Mouse (Mus musculus) erythroid progenitor cell, adult 5-6 weeks (primary cell): ENCODE data around the gene Dact3. TPM values are rescaled to one million over a fixed set of nuclear protein-coding genes. Genes with fewer than 3 reads are reported as not detected.
A peak's percentile ranks its signal among the peaks of the same experiment; 100 is the strongest.

ENCODE experiments used
- ATAC-seq: replicated peaks from 2 replicates; pipeline ENCODE4 v1.8.0; 2016; ENCODE audit warnings: moderate number of reproducible peaks, mild to moderate bottlenecking, moderate TSS enrichment, inconsistent platforms; ENCODE audit not compliant: poor library complexity, low FRiP score, severe bottlenecking
- total RNA-seq, 2 experiments: library from RNA; stranded (forward) in 1 of 2; stranded (reverse) in 1 of 2; fragments of 150-400 nt in 1 of 2; fragments of 186-747, 209-891 nt in 1 of 2; gene quantifications; 2 replicates each; pipeline versions ENCODE4 v1.2.3 to v1.2.4; 2015 to 2017; ENCODE audit warnings: low replicate concordance in 2 of 2

Dact3 gene
- total RNA-seq, 2 experiments from 2014 or later: not detected

DNA sequence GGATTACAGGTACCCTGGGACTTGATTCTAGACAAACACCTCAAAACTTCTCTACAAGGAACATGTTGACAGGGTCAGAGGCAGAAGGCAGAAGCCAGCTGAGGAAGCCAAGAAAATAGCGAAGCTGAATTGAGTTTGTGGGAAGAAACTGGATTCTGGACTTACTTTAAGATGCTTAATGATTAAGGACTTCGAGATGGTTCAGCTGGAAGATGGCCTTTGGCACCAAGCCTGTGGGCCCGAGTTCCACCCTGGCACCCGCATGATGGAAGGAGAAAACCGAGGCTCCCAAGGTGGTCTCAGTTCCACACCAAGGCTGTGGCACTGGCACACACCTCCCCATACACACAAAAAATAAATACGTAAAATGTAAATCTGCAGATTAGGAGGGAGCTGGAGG, 15.4 kb downstream of the Dact3 start:
- no peak for ATAC-seq

DNA sequence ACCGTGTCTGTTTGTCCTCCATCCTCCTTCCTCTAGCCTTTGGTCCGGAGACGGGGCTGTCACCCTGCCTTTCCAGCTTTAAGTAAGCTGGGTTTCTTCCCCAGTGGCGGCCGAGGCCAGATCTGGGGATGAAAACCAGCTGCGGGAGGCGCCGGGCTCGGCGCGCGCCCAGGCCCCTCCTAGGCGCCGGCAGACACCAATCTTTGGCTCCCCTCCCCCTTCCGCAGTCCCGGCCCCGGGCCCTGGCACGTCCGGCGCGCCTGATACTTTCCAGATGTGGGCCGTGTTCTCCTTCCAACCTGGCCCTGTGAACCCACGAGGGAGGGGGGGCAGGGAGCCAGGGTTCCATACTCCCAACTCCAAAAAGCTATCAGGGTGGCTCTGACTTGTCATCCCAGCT, 15.8 kb downstream of the Dact3 start:
- no peak for ATAC-seq

DNA sequence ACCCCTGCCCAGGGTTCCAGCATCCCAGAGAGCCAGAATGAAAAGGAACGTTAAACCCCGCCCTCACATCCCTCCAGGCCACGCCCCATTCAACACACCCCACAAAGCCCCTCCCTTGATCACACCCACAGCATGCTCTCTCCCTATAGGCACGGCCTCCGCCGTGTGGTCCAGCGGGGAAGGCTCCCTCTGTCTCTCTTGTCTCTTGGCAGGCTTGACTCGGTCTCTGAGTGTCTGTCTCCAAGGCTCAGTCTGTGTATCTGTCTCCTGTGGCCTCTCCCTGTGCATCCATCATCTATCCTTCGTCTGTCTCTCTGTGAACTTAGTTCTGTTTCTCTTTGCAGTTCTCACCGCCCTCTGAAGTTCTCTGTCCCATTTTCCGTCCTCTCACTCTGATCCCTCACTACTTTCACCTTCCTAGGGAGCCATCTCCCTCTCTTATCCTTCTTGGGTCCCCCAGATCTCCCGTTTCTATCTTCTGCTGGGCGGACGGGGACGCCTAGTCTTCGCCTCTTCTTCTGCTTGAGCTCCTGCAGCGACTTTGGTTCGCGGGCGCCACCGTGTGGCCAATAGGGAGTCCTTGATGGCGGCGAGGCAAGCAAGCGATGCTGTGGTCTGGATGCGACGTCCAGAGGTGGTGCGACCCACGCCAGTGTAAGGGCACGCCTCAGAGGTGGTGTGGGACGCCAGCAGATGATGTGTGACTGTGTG, 16.7 kb downstream of the Dact3 start, which contains the start of gene Gng8:
Gene Gng8 (plus strand): TSS at position 146 of the 711 bp plus-strand sequence.
- ATAC-seq: peak; percentile 79

DNA sequence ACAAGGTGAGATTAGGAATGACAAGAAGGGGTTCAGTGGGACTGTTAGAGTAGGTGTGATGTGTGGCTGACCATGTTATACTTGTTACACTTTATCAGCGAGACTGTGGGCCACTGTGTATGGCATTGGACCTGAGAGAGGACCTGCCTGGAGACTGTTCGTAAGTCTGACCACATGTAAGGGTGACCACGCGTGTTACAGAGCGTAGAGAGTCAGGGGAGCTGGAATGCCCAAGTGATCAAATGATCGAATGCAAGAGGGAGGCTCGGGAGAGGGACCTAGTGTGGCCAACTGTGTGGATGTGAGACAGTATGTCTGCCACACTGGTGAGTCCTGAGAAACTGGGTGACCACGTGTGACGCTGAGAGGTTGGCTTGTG, 17.2 kb downstream of the Dact3 start:
- ATAC-seq: peak; percentile 41; the same call in 1 of the 2 replicates

DNA sequence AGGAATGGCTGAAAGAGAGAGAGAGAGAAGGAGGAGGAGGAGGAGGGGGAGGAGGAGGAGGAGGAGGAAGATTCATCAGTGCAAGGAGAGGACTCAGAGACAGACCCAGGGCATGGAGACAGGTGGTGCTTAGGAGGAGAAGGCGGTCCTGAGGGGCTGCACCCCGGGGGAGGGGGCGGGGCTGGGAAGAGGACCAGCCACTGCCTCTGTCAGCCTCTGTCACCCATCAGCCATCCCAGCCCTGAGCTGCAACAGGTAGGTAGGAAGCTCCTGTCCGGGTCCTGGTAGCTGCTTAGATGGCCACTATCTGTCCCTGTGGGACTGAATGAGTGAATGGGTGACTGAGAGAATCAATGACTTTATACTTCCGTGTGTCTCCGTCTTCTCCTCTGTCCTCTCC, 18.5 kb downstream of the Dact3 start:
- no peak for ATAC-seq

DNA sequence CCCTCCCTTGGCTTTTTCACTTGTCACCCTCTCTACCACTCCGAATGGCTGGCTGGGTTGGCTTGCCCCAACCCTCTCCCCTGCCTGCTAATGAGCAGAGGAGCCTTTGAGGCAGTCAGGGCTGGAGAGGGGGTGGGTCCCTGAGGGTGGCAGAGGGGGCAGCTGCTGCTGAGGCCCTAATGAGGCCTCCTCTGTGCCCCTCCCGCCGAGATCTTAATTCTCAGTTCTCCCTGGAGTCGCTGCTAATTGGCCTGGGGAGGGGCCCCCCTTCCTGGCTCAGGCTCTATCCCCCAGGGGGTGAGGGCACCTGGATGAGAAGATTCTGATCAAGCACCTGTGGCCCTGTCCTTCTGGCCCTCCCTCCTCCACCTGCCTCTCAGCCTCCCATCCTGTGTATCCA, 19.2 kb downstream of the Dact3 start:
- no peak for ATAC-seq

DNA sequence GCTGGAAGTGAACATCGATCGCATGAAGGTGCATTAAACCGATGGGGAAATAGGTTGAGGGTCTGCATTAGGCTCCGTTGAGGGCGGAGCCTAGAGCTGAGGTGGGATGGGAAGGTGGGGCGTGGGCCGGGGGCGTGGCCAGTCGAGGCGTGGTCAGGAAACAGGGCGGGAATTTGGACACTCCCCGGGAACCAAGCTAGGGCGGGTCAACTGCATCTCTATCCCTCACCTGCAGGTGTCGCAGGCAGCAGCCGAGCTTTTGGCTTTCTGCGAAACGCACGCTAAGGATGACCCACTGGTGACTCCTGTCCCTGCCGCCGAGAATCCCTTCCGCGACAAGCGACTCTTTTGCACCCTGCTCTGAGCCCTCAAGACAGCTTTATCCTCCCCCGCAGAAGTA, 19.9 kb downstream of the Dact3 start:
- peak; percentile 61 for ATAC-seq

DNA sequence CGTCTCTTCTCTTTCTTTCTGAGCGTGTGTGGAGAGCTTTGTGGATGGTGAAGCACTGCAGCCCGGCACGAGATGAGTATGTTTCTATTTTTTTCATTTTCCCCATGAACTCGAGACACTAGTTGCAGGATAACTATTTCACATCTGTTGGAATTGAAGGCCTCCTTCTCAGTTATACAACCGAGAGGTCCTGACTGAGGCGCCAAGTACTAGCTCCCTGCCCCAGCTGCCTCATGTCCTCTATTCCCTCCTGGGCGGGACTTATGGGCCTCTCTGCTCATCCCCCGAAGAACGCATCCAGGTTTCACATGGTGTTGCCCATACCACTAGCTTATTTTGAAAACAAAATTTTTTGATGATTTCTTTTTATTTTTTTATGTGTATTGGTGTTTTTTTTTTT, 20.4 kb downstream of the Dact3 start:
- ATAC-seq: no peak

DNA sequence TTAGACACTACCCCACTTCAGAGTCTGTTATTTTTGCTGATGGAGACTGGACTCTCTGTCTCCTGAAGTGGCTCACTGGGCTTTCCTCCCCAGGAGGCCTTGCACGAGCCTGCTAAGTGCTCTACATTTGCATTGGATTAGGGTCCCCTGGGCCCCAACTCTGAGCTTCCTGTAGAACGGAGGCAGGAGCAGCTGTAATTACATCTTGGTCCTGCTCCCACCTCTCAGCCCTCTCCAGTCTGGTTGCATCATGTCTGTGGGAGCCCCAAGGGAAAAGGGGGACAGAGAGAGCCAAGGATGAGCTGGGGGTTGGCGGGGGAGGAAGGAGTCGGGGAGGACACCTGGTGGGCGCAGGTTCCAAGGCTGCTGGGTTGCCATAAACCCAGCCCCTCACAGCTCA, 25.4 kb downstream of the Dact3 start:
- ATAC-seq: no peak

DNA sequence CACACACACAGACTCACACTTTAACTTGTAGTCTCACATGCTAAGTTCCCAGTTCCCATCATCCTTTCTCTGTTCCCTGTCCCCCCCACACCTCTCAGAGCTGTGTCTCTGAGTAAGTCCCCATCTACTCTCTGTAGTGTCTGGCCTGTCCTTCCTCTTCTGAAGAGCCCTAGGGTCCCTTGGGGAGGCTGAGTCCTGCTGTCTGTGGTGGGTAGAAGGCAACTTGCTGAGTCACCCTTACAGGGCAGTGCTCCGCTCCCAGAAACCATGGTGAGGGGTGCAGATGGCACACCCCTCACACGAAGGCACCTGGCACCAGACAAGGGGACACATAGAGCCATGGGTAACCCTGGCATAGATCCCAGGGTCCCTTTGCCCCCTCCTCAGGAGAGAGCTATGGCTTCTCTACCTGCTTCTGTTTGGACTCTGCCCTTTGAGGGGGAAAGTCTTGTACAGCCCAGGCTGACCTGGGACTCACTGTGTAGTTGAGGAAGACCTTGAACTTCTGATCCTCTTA, 28.4 kb downstream of the Dact3 start:
- ATAC-seq: no peak

DNA sequence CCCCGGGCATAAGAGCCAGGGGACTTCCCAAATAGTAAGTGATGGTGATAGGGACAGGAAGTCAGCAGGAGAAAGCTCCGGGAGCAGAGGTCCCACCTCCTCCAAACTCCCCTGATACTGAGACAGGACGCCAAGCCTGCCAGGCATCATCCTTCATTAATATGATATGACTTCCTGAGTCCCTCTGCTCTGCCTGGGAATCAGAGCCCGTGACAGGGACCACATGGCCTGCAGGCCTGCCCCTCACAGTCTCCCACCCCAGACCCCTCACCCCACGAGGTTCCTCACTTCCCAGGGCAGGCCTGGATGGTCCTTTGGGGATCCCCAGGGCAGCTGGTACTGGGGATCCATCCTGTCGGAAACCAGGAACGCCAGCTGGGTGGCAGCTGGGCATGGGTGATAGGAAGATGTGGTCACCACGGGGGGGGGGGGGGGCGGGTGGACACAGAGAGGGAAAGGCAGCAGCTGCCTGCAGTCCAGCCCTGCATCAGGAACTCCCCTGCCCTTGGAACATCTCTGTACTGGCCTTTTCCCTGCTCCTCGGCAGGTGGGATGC, 29.1 kb downstream of the Dact3 start:
- no peak for ATAC-seq

DNA sequence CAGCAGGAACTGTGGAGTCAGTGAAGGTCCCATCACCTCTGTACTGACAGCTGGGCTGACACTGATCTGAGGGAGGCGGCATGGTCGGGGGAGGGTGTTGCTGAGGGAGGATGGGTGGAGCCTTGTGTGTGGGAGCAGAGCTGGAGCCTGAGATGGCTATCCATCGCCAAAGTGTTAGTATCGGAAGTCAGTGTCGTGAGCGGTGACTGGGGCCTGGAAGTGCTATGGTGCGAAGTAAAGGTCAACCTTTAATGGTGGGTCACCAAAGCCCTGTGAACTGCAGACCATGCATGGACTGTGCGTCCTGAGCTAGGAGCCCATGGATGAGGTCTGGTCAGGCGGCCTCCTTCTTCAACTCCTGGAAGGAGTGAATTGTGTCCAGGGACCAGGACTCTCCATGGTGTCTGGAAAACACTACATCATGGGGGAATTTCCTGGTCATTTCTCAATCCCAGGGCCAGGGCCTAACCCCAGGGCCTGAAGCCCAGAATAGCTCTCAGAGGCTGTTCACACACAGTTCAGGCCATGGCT, 30.4 kb downstream of the Dact3 start:
- no peak for ATAC-seq

DNA sequence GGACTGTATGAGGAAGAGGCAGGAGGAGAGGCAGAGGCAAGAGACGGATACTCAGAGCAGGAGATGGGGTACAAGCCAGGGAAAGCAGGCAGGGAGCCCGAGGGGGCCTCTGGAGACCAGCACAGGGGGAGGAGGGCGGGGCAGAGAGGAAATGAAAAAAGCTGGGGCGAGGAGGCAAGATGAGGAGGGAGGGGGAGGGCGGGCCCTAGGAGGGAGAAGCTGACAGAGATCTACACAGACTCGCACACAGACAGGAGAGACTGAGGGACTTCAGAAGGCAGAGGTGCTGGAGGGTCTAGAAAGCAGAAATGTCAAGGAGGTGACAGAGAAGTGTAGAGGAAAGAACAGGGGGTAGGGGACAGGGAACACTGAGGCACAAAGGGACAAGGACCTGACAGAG, 31.2 kb downstream of the Dact3 start, which contains the start of gene Ptgir:
Gene Ptgir (plus strand): TSS at position 210 of the 400 bp plus-strand sequence.
- no peak for ATAC-seq

DNA sequence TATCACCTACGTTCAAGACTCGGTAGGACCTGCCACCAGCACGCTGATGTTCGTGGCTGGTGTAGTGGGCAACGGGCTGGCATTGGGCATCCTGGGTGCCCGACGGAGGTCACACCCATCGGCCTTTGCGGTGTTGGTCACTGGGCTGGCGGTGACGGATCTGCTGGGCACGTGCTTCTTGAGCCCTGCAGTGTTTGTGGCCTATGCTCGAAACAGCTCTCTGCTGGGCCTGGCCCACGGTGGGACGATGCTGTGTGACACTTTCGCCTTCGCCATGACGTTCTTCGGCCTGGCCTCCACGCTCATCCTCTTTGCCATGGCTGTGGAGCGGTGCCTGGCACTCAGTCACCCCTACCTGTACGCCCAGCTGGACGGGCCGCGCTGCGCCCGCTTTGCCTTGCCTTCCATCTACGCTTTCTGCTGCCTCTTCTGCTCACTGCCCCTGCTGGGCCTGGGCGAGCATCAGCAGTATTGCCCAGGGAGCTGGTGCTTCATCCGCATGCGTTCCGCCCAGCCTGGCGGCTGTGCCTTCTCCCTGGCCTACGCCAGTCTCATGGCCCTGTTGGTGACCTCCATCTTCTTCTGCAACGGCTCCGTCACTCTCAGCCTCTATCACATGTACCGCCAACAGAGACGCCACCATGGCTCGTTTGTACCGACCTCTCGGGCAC, 31.9 kb downstream of the Dact3 start:
- no peak for ATAC-seq

DNA sequence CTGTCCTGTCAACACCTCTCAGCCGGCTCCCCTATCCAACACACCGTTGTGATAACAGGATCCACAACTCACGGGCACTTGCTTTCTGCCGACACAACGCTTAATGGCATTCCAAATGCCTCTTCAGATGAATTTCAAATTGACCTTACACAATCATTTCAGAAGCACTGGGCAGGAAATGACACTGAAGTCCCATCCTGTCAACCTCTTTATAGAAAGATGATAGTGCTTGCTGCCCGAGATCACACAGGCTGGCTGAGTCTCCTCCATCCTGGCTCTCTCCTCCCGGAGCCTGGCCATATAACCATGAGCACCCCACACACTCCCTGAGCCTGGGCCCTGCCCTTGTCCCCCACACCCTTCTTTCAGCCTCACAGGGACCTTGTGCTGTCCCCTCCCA, 32.7 kb downstream of the Dact3 start:
- no peak for ATAC-seq

DNA sequence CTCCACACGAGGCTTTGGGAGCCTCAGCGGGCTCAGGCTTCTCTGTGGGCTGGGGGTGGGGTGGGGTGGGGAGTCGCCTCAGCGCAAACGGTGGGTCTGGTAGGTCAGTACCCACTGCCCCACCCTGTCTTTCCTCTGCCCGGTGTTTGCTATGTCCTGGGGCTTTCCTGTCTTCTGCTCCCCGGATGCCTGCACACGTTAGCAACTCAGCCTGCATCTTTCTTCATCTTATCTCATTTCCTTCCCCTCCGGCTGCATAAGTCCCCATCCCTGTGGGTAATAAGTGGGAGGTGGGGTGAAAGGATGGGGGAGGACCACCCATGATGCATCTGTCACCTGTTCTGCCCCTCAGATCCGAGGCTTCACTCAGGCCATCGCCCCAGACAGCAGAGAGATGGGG, 33.2 kb downstream of the Dact3 start:
- no peak for ATAC-seq

DNA sequence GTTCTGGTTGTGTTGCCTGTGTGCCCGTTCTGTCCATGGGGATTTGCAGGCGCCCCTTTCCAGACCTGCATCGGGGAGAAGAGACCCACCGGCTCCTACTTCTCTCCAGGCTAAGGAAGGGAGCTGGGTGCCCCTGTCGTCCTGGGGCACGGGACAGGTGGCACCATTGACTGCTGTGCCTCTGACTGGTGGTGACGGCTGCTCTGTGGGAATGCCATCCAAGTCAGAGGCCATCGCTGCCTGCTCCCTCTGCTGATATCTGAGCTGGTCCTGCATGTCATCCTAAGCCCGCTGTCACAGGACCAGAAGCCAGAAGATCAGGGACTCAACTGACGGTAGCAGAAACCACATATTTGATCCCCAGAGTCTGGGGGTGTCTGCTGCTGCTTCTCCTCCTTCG, 33.7 kb downstream of the Dact3 start:
- no peak for ATAC-seq

DNA sequence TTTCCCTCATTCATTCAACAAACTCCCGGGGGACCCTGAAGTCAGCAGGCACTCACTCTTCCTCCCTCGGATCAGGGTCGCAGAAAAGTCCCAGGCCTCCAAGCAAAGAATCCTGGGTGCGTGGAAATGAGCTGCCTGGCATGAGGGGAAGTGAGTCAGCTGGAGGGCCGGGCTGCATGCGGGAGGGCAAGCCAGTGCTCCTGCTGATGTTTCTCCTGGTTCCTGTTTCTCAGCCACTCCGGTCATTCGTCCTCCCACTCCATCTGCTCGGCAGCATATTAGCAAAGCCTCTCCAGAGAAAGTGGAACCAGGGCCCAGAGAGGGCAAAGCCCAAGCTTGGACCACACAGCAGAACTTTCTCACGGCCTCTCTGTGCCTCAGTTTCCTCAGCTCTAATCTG, 34.8 kb downstream of the Dact3 start:
- no peak for ATAC-seq

DNA sequence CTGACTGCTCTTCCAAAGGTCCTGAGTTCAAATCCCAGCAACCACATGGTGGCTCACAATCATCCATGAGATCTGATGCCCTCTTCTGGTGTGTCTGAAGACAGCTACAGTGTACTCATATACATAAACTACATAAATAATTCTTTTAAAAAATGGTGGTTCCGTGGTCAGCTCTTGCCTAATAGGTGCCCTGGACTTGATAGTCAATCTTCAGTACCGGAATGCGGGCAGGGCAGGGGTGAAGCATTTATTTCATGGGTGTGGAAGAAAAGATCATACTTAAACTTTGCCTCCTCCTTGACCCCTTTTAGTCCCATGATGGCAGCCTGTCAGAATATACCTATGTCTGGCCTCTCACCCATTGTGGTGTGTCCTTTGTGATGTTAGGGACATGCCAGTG, 36.8 kb downstream of the Dact3 start:
- ATAC-seq: no peak

DNA sequence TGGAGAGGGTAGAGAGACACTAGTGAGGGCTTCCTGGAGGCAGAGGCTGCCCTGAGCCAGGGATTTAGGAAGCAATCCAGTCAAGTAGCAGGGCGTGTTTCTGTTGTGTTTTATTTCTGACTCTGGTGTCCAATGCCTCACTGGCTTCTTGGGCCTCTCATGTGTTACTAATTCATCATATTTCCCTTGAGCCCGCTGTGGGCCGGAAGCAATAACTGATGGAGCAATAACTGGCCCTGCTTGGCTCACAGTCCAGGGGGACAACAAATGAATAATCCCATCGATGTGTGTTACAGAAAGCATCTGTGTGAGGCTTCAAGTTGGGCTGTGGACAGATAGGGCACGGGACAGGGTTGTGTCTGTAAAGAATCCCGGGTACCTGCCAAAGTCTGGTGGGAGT, 37.2 kb downstream of the Dact3 start:
- no peak for ATAC-seq
